Comparison of ENCODE assay signal across 10 mouse cellular contexts in genomic region chr15:100537913-100538312, GRCm38 (mm10). TPM values are rescaled to one million over a fixed set of nuclear protein-coding genes. Genes with fewer than 3 reads are reported as not detected.
DNase-seq lines count a peak whose midpoint lies in the region; ATAC-seq and TF ChIP-seq lines count a peak whose summit lies in the region.
"Had no signal": no experiment of that assay in that cellular context is flagged by ENCODE, and none has a peak within 500 bp of the region (broad histone marks: within the 10 kb centered on the region; RNA-seq: fewer than 3 reads in every experiment).

No protein-coding gene starts in this region.

- H3K27ac ChIP-seq in forebrain, embryonic 14.5 days (ENCODE audit: low read depth, low read length): no peak overlapping the region
- no peak overlapping the region for H3K27ac ChIP-seq in forebrain, embryonic 10.5 days
- no peak overlapping the region for H3K27ac ChIP-seq in liver, postnatal 0 days (ENCODE audit: low read depth)
- H3K27ac ChIP-seq in liver, embryonic 12.5 days: no peak overlapping the region
- H3K27ac ChIP-seq: hindbrain, embryonic 15.5 days had no signal

- H3K4me1 ChIP-seq in forebrain, embryonic 14.5 days (ENCODE audit: control insufficient read depth, insufficient read depth, low read length): no peaks in the 10 kb centered on the region
- no peaks in the 10 kb centered on the region for H3K4me1 ChIP-seq in forebrain, embryonic 10.5 days
- H3K4me1 ChIP-seq in liver, postnatal 0 days (ENCODE audit: insufficient read depth): no peaks in the 10 kb centered on the region
- H3K4me1 ChIP-seq in liver, embryonic 12.5 days: no peaks in the 10 kb centered on the region
- H3K4me1 ChIP-seq: hindbrain, embryonic 15.5 days had no signal

- H3K4me3 ChIP-seq in forebrain, embryonic 14.5 days (ENCODE audit: low read depth, low read length): no peak overlapping the region
- no peak overlapping the region for H3K4me3 ChIP-seq in forebrain, embryonic 10.5 days
- H3K4me3 ChIP-seq in liver, postnatal 0 days (ENCODE audit: low read depth, low read length): no peak overlapping the region
- no peak overlapping the region for H3K4me3 ChIP-seq in liver, embryonic 12.5 days
- H3K4me3 ChIP-seq: hindbrain, embryonic 15.5 days; myocyte had no signal

- DNase-seq in forebrain, embryonic 14.5 days (ENCODE audit: low spot score): peak; percentile 64
- no peak for DNase-seq in forebrain, embryonic 10.5 days (ENCODE audit: extremely low spot score, low spot score)
- no peak for DNase-seq in liver, postnatal 0 days
- DNase-seq in c-Kit-positive CD71-positive TER-119-negative erythroid progenitor cells, embryonic 14.5 days (ENCODE audit: low read depth): peak; percentile 53
- DNase-seq in lung, postnatal 14 days: peak; percentile 50
- no peak for DNase-seq in yolk sac, embryonic 10.5 days (ENCODE audit: low spot score)
- DNase-seq in adrenal gland, adult 8-10 months: no peak

- ATAC-seq in forebrain, embryonic 14.5 days: no peak
- no peak for ATAC-seq in liver, postnatal 0 days
- no peak for ATAC-seq in liver, embryonic 12.5 days

- no peak overlapping the region for H3K4me2 ChIP-seq in forebrain, embryonic 14.5 days (ENCODE audit: low read length)
- H3K4me2 ChIP-seq in liver, postnatal 0 days (ENCODE audit: low read depth, low read length): no peak overlapping the region
- no peak overlapping the region for H3K4me2 ChIP-seq in liver, embryonic 12.5 days
- H3K4me2 ChIP-seq: hindbrain, embryonic 15.5 days had no signal

- H3K27me3 ChIP-seq in forebrain, embryonic 14.5 days (replicated peaks; ENCODE audit: control insufficient read depth, insufficient read depth, low read length): no peaks in the 10 kb centered on the region
- no peaks in the 10 kb centered on the region for H3K27me3 ChIP-seq in forebrain, embryonic 10.5 days (ENCODE audit: poor library complexity, severe bottlenecking)
- H3K27me3 ChIP-seq in liver, postnatal 0 days (ENCODE audit: insufficient read depth, low read length): no peaks in the 10 kb centered on the region
- H3K27me3 ChIP-seq in liver, embryonic 12.5 days (replicated peaks): no peaks in the 10 kb centered on the region
- H3K27me3 ChIP-seq: hindbrain, embryonic 15.5 days had no signal

- peaks cover 23% of the 10 kb centered on the region; the same call in 1 of the 2 replicates for H3K36me3 ChIP-seq in forebrain, embryonic 14.5 days (ENCODE audit: control insufficient read depth, insufficient read depth, low read length)
- H3K36me3 ChIP-seq in forebrain, embryonic 10.5 days (replicated peaks): peaks cover 72% of the 10 kb centered on the region
- no peaks in the 10 kb centered on the region for H3K36me3 ChIP-seq in liver, postnatal 0 days (replicated peaks; ENCODE audit: insufficient read depth, low read length)
- H3K36me3 ChIP-seq in liver, embryonic 12.5 days: peaks cover 32% of the 10 kb centered on the region

- peak; percentile 68 for TF ChIP-seq CTCF in liver, postnatal 0 days (IDR thresholded peaks at IDR 0.05; ENCODE audit: low read depth)

- no peaks in the 10 kb centered on the region for H3K9me3 ChIP-seq in forebrain, embryonic 14.5 days (replicated peaks; ENCODE audit: control insufficient read depth, low read length)
- peaks cover 9% of the 10 kb centered on the region; the same call in 1 of the 2 replicates for H3K9me3 ChIP-seq in forebrain, embryonic 10.5 days
- no peaks in the 10 kb centered on the region for H3K9me3 ChIP-seq in liver, postnatal 0 days (ENCODE audit: low read length)
- no peaks in the 10 kb centered on the region for H3K9me3 ChIP-seq in liver, embryonic 12.5 days (replicated peaks)
- H3K9me3 ChIP-seq: hindbrain, embryonic 15.5 days had no signal

- WGBS in forebrain, embryonic 14.5 days: 85% methylated on average over 6 of the region's 6 CpGs
- WGBS in forebrain, embryonic 10.5 days: 84% methylated on average over 6 of the region's 6 CpGs
- WGBS in liver, postnatal 0 days (ENCODE audit: insufficient replicate concordance): 79% methylated on average over 6 of the region's 6 CpGs
- 72% methylated on average over 6 of the region's 6 CpGs for WGBS in liver, embryonic 12.5 days (ENCODE audit: insufficient replicate concordance)

- H3K9ac ChIP-seq in forebrain, embryonic 14.5 days (ENCODE audit: low read length): no peak overlapping the region
- H3K9ac ChIP-seq in liver, postnatal 0 days (replicated peaks): no peak overlapping the region
- H3K9ac ChIP-seq in liver, embryonic 12.5 days: no peak overlapping the region
- H3K9ac ChIP-seq: hindbrain, embryonic 15.5 days had no signal

- TF ChIP-seq EP300 in liver, postnatal 0 days (IDR thresholded peaks at IDR 0.05; ENCODE audit: low read depth): no peak

RNA-seq across cellular contexts. Expression of gene Tfcp2, which starts 13.9 kb away (rescaled TPM):
- polyA plus RNA-seq in forebrain, embryonic 14.5 days (2014; fragmentation: Nextera tagmentation; extraction: Ambion mirVana): 22.1 and 23.6 TPM in 2 replicates
- 31.4 and 33.4 TPM in 2 replicates for polyA plus RNA-seq in forebrain, embryonic 10.5 days (2016; fragmentation: Nextera tagmentation; extraction: Ambion mirVana)
- polyA plus RNA-seq in liver, postnatal 0 days (2015; fragmentation: Nextera tagmentation; extraction: Ambion mirVana): 4.0 TPM in 2 replicates
- 7.4 and 9.0 TPM in 2 replicates for polyA plus RNA-seq in liver, embryonic 12.5 days (2016; fragmentation: Nextera tagmentation; extraction: Ambion mirVana)
- 10 to 100 TPM; 25.6 to 38.0 (median 30.8) TPM for total RNA-seq in adrenal gland, adult 8-10 months (2022)

RNA-seq across cellular contexts. Expression of gene Csrnp2, which starts 42.6 kb away (rescaled TPM):
- 37.1 and 42.8 TPM in 2 replicates for polyA plus RNA-seq in forebrain, embryonic 14.5 days (2014; fragmentation: Nextera tagmentation; extraction: Ambion mirVana)
- polyA plus RNA-seq in forebrain, embryonic 10.5 days (2016; fragmentation: Nextera tagmentation; extraction: Ambion mirVana): 17.0 and 17.2 TPM in 2 replicates
- 0.89 and 1.1 TPM in 2 replicates for polyA plus RNA-seq in liver, postnatal 0 days (2015; fragmentation: Nextera tagmentation; extraction: Ambion mirVana)
- polyA plus RNA-seq in liver, embryonic 12.5 days (2016; fragmentation: Nextera tagmentation; extraction: Ambion mirVana): 2.8 and 3.0 TPM in 2 replicates
- 1 to 10 TPM; 5.7 to 8.5 (median 6.7) TPM for total RNA-seq in adrenal gland, adult 8-10 months (2022)

Comparison
In these comparisons a context has a peak if more than half of its experiments do, and no peak if none do; other contexts are left out.
1. DNase-seq: peak in forebrain, embryonic 14.5 days (single experiment), c-Kit-positive CD71-positive TER-119-negative erythroid progenitor cells, embryonic 14.5 days (single experiment) and lung, postnatal 14 days (single experiment); none in forebrain, embryonic 10.5 days (single experiment), liver, postnatal 0 days (single experiment), yolk sac, embryonic 10.5 days (single experiment) and adrenal gland, adult 8-10 months (single experiment).